Mouse (Mus musculus) liver, embryonic 13.5 days (tissue): Measurements from ENCODE around the gene Srgap2. TPM values are rescaled to one million over a fixed set of nuclear protein-coding genes. Genes with fewer than 3 reads are reported as not detected.

ENCODE experiments used
- ATAC-seq: fragments of 200-750 bp; cut with Nextera tagmentation; 2 replicates; pipeline ENCODE4 v1.8.0; 2017; ENCODE audit warnings: low read depth, mild to moderate bottlenecking, moderate number of reproducible peaks, moderate library complexity
- DNase-seq: peaks from one replicate; pipeline ENCODE4 v3.0.0; 2022
- H3K27ac ChIP-seq: fragments of 300-500 bp; sonication (generic); 2 replicates; pipeline ENCODE4 v1.5.1; 2015; ENCODE audit warnings: moderate library complexity, mild to moderate bottlenecking, inconsistent platforms
- H3K27me3 ChIP-seq: fragments of 300-500 bp; sonication (generic); 2 replicates; pipeline ENCODE4 v1.6.1; 2015; ENCODE audit warnings: mild to moderate bottlenecking, inconsistent platforms
- H3K36me3 ChIP-seq: fragments of 300-500 bp; sonication (generic); 2 replicates; pipeline ENCODE4 v1.6.1; 2015; ENCODE audit warnings: mild to moderate bottlenecking, inconsistent platforms
- H3K4me1 ChIP-seq: fragments of 300-500 bp; sonication (generic); replicated peaks from 2 replicates; pipeline ENCODE4 v1.6.1; 2015; ENCODE audit warnings: inconsistent platforms
- H3K4me2 ChIP-seq: fragments of 300-500 bp; sonication (generic); 2 replicates; pipeline ENCODE4 v1.6.1; 2015; ENCODE audit warnings: inconsistent platforms, mild to moderate bottlenecking, moderate library complexity
- H3K4me3 ChIP-seq: fragments of 300-500 bp; sonication (generic); replicated peaks from 2 replicates; pipeline ENCODE4 v1.5.1; 2015; ENCODE audit warnings: mild to moderate bottlenecking, inconsistent platforms
- H3K9ac ChIP-seq: fragments of 300-500 bp; sonication (generic); 2 replicates; pipeline ENCODE4 v1.6.1; 2015; ENCODE audit warnings: mild to moderate bottlenecking, inconsistent platforms
- H3K9me3 ChIP-seq: fragments of 300-500 bp; sonication (generic); replicated peaks from 2 replicates; pipeline ENCODE4 v1.6.1; 2016; ENCODE audit warnings: inconsistent platforms
- WGBS: fragments of 180-500 bp; shearing (Covaris S2); methylation state at CpG from one replicate; pipeline ENCODE4 v1.1.7; 2015; ENCODE audit not compliant: insufficient replicate concordance; 5-methylcytosine and 5-hydroxymethylcytosine counted together
- polyA plus RNA-seq: library from polyadenylated mRNA; unstranded; fragments of >200 nt; fragmentation: Nextera tagmentation; extraction: Ambion mirVana; gene quantifications from 2 replicates; pipeline ENCODE4 v1.2.1, GENCODE M21; 2015

Gene Srgap2
- polyA plus RNA-seq, 1 experiment from 2014 or later, result 3.7 TPM

- no peak overlapping the region for H3K27ac ChIP-seq
- H3K9me3 ChIP-seq, result no peaks in the 10 kb centered on the region
- no peak overlapping the region for H3K4me3 ChIP-seq
- ATAC-seq (no peak), DNase-seq (no peak)
- no peaks in the 10 kb centered on the region for H3K27me3 ChIP-seq
- no peaks in the 10 kb centered on the region for H3K36me3 ChIP-seq
- 12% methylated on average over 3 of the region's 3 CpGs for WGBS
- peaks cover 1% of the 10 kb centered on the region for H3K4me1 ChIP-seq
- H3K4me2 ChIP-seq, result no peak overlapping the region
- no peak overlapping the region for H3K9ac ChIP-seq
Measured at GRCm38 (mm10) chr1:131384406-131384805, 142.7 kb downstream of the Srgap2 start.

GRCm38 (mm10) chr1:131382184-131382583 lies 145.0 kb downstream of the Srgap2 start:
- ATAC-seq, result no peak

DNA sequence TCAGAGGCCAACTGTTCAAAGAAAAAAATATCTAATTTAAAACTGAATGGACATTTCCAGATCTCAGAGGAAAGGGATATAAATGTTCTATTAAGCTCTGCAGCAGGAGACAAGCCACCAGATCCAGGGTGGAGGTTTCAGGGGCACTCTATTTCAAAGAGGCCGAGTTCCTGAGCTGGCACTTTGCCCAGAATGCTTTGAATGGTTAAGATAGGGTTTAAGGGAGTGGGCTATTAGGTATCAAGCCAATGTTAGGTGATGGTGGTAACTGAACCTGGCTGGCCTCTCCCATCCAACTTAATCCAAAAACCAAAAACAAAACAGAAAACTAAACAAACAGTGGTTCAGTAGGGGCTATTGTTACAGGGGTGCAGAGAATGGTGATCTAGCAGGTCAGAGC lies 146.9 kb downstream of the Srgap2 start:
- ATAC-seq (no peak), DNase-seq (no peak)
- 23% methylated on average over 1 of the region's 1 CpGs for WGBS

More at GRCm38 (mm10) chr1:131382184-131382583, 145.0 kb downstream of the Srgap2 start:
- Histone ChIP-seq H3K27me3 (no peaks in the 10 kb centered on the region), H3K4me2 (no peak overlapping the region), H3K27ac (no peak overlapping the region), H3K9me3 (0 out of 2 replicates have a peak, but pooled peaks cover 5% of the 10 kb centered on the region), H3K36me3 (peaks cover 9% of the 10 kb centered on the region), H3K9ac (no peak overlapping the region), H3K4me1 (peaks cover 7% of the 10 kb centered on the region), H3K4me3 (no peak overlapping the region)
- 78% methylated on average over 2 of the region's 2 CpGs for WGBS
- no peak for DNase-seq

GRCm38 (mm10) chr1:131378914-131379474 lies 148.2 kb downstream of the Srgap2 start:
- 28% methylated on average over 1 of the region's 1 CpGs for WGBS
- no peak overlapping the region for H3K4me3 ChIP-seq
- ATAC-seq (no peak), DNase-seq (no peak)
- H3K36me3 ChIP-seq, result peaks cover 9% of the 10 kb centered on the region
- peaks cover 7% of the 10 kb centered on the region; the same call in 1 of the 2 replicates for H3K4me1 ChIP-seq
- H3K9ac ChIP-seq, result no peak overlapping the region
- H3K27me3 ChIP-seq, result no peaks in the 10 kb centered on the region
- H3K9me3 ChIP-seq, result 0 out of 2 replicates have a peak, but pooled peaks cover 5% of the 10 kb centered on the region
- no peak overlapping the region for H3K4me2 ChIP-seq
- H3K27ac ChIP-seq, result no peak overlapping the region; the same call in 1 of the 2 replicates

More for the DNA sequence above, 146.9 kb downstream of the Srgap2 start:
- Histone ChIP-seq H3K4me3 (no peak overlapping the region), H3K9me3 (0 out of 2 replicates have a peak, but pooled peaks cover 5% of the 10 kb centered on the region), H3K4me1 (peaks cover 7% of the 10 kb centered on the region), H3K4me2 (no peak overlapping the region), H3K27me3 (no peaks in the 10 kb centered on the region), H3K27ac (no peak overlapping the region), H3K9ac (no peak overlapping the region), H3K36me3 (peaks cover 9% of the 10 kb centered on the region)

DNA sequence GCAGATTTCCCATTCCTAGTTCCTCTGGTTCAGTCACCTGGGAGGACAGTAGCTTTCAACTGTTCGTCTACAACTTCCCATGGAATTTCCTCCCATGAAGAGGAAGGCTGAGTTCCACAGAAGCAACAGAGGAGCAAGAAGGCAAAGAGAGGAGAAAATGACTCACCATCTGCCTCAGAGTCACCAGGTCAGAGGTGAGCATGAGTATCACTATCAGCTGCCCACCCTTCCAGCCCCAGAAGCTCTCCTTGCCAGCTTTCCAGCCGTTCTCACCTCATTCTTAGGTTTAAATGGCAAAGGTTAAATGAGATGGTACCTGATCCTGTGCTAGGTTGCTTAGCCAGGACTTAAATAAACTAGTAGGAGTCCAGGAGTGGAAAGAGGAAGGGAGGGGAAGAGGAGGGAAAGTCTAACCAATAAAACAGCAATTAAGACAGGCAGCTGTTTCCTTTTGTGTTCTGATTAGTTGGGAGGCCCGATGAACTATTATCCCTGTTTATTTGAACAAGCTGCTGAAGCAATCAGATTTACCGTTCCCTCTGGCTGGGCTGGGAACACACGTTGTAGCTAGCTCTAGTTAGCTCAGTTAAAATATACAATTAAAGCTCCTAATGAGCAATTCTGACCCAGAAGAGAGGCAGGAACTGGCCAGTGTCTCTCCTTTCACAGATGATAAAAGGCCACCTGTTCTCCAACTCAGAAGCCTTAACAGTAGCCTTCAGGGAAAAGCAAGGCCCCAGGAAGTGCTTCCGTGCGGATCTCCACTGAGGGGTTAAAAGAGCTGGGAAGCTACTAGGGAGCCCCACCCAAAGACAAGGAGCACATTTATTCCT lies 148.9 kb downstream of the Srgap2 start:
- H3K9me3 ChIP-seq, result 0 out of 2 replicates have a peak, but pooled peaks cover 5% of the 10 kb centered on the region
- H3K9ac ChIP-seq, result no peak overlapping the region
- H3K4me3 ChIP-seq, result no peak overlapping the region
- ATAC-seq, result no peak
- peaks cover 9% of the 10 kb centered on the region for H3K36me3 ChIP-seq
- DNase-seq, result no peak
- peaks cover 7% of the 10 kb centered on the region; the same call in 1 of the 2 replicates for H3K4me1 ChIP-seq
- no peak overlapping the region for H3K4me2 ChIP-seq
- no peak overlapping the region; the same call in 1 of the 2 replicates for H3K27ac ChIP-seq
- no peaks in the 10 kb centered on the region for H3K27me3 ChIP-seq
- 52% methylated on average over 7 of the region's 7 CpGs for WGBS

DNA sequence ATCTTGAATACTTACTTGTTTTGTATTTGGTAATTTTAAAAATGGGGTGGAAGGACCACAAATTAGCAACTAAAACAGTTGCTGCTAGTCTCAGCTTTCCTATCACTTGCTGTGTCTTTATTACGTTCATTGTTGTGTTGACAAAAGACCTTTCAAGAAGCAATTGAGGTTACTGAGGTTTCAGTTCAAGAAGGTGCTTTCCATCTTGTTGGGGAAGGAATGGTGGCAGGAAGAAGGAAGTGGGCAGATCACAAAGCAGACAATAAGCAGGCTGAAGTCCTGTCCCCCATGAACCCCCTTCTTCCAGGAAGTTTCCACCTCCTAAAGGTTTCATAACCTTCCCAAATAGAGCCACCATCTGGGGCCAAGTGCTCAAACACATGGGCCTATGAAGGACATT lies 161.3 kb downstream of the Srgap2 start:
- Histone ChIP-seq H3K27me3 (no peaks in the 10 kb centered on the region), H3K27ac (no peak overlapping the region), H3K9me3 (no peaks in the 10 kb centered on the region), H3K36me3 (peaks cover 3% of the 10 kb centered on the region; the same call in 1 of the 2 replicates), H3K4me1 (no peaks in the 10 kb centered on the region), H3K4me3 (no peak overlapping the region), H3K4me2 (no peak overlapping the region), H3K9ac (no peak overlapping the region)
- no peak for ATAC-seq
- WGBS, result 44% methylated on average over 1 of the region's 1 CpGs
- no peak for DNase-seq

DNA sequence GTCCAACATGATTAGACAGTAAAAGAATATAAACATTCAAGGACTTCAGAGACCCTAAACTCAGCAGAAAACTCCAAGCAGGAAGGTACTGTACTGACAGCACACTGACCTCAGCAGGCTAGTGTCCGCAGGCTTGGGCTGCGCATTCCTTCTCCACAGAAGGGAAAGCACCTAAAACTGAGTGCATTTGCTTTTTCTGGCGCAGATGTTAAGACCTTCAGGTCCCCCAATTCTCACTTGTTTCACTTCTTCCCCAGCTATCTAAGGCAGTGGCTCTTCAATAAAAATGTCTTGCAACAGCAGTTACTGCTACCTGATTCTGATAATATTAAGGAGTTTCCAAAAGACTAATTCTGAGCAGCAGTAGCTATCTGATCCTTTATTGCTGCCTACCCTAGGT lies 162.7 kb downstream of the Srgap2 start:
- WGBS, result 87% methylated on average over 3 of the region's 3 CpGs
- Histone ChIP-seq H3K27ac (no peak overlapping the region), H3K4me3 (no peak overlapping the region), H3K4me1 (peaks cover 7% of the 10 kb centered on the region), H3K36me3 (peaks cover 3% of the 10 kb centered on the region; the same call in 1 of the 2 replicates), H3K4me2 (no peak overlapping the region), H3K27me3 (no peaks in the 10 kb centered on the region), H3K9ac (no peak overlapping the region), H3K9me3 (no peaks in the 10 kb centered on the region)
- DNase-seq (no peak), ATAC-seq (no peak)

DNA sequence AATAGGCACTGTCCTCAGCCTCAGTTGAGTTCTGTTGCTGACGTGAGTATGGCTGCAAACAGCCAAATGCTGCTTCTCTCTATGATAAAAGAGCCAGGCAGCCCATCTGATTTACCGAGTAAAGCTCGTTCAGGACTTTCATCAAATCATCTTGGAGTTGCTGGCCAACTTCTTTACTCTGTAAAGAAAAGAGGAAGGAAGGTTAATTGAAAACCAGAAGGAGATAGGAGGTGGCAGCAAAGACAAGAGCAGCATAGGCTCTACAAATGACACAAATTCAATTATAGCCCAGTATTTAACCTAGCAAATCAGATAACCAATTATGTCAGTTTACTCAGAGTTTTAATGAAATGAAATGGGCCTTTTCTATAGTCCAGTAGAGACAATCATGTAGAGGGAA lies 163.3 kb downstream of the Srgap2 start:
- Histone ChIP-seq H3K4me3 (no peak overlapping the region), H3K9me3 (no peaks in the 10 kb centered on the region), H3K27ac (no peak overlapping the region), H3K9ac (no peak overlapping the region), H3K4me2 (no peak overlapping the region), H3K4me1 (peaks cover 9% of the 10 kb centered on the region), H3K27me3 (no peaks in the 10 kb centered on the region), H3K36me3 (peaks cover 3% of the 10 kb centered on the region; the same call in 1 of the 2 replicates)
- 30% methylated on average over 3 of the region's 3 CpGs for WGBS
- no peak for DNase-seq
- ATAC-seq, result no peak

GRCm38 (mm10) chr1:131362089-131362488 lies 165.1 kb downstream of the Srgap2 start:
- 75% methylated on average over 2 of the region's 2 CpGs for WGBS
- H3K27ac ChIP-seq, result no peak overlapping the region
- no peak for DNase-seq
- ATAC-seq, result no peak
- peaks cover 3% of the 10 kb centered on the region; the same call in 1 of the 2 replicates for H3K36me3 ChIP-seq
- no peak overlapping the region for H3K9ac ChIP-seq
- H3K9me3 ChIP-seq, result no peaks in the 10 kb centered on the region
- H3K27me3 ChIP-seq, result no peaks in the 10 kb centered on the region
- H3K4me1 ChIP-seq, result peaks cover 21% of the 10 kb centered on the region
- no peak overlapping the region for H3K4me2 ChIP-seq
- no peak overlapping the region for H3K4me3 ChIP-seq

GRCm38 (mm10) chr1:131360800-131361199 lies 166.4 kb downstream of the Srgap2 start:
- no peak overlapping the region for H3K27ac ChIP-seq
- H3K27me3 ChIP-seq, result no peaks in the 10 kb centered on the region
- H3K4me3 ChIP-seq, result no peak overlapping the region
- 52% methylated on average over 3 of the region's 3 CpGs for WGBS
- peaks cover 11% of the 10 kb centered on the region for H3K36me3 ChIP-seq
- H3K4me1 ChIP-seq, result peaks cover 21% of the 10 kb centered on the region
- no peak for ATAC-seq
- H3K9me3 ChIP-seq, result no peaks in the 10 kb centered on the region
- H3K4me2 ChIP-seq, result no peak overlapping the region
- no peak overlapping the region for H3K9ac ChIP-seq
- no peak for DNase-seq

GRCm38 (mm10) chr1:131359609-131360008 lies 167.5 kb downstream of the Srgap2 start:
- Histone ChIP-seq H3K4me3 (no peak overlapping the region), H3K36me3 (peaks cover 17% of the 10 kb centered on the region), H3K9ac (no peak overlapping the region), H3K4me2 (no peak overlapping the region), H3K27ac (no peak overlapping the region), H3K4me1 (peaks cover 21% of the 10 kb centered on the region), H3K9me3 (no peaks in the 10 kb centered on the region), H3K27me3 (no peaks in the 10 kb centered on the region)
- no peak for ATAC-seq
- WGBS, result 50% methylated on average over 1 of the region's 1 CpGs
- no peak for DNase-seq
